Mouse (Mus musculus) lung, postnatal 14 days (tissue): ENCODE measurements around the gene Snx25.
"Not testable (repeated sequence)": the region's sequence is repeated elsewhere in the genome, so short reads cannot be mapped to it uniquely, and the experiment has no call there.

ENCODE experiments used
- DNase-seq: peaks from one replicate; pipeline ENCODE4 v3.0.0; 2021

Gene Snx25

GRCm38 (mm10) chr8:46135546-46135945 is 16.4 kb downstream of the Snx25 start:
- not testable (repeated sequence) for DNase-seq

DNA sequence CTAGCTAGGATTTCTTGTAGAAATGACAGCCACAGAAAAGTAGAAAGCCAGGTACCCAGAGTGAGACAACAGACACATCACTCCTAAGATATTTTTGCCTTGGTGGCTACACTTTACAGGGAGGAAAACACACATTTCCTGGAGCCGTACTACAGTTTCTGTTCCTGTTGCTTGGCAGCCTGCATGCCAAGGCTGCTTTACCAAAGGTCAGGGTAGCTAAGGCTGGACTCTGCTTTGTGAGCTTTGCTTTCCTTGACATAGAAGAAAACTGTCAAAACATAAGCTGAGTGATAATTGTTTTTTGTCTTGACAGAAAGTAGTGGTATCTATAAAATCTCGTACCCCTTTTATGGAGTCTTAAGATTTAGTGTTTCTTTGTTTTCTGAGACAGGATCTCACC is 21.5 kb downstream of the Snx25 start:
- no peak for DNase-seq

DNA sequence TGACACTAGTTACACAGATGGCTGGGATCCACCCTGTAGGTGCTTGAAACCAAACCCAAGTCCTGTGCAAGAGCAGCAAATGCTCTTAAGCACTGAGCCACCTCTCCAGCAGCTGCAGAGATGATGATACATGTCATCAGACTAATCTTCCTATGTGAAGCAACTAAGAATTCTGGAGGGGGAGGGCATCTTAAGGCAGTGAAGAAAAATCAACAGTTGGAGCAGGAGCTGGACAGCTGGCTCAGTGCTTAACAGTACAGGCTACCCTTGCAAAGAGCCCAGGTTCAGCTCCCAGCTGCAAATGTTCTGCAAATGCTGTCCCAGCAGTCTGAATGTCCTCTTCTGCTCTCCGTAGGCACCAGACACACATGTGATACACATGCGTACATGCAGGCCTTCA is 29.5 kb downstream of the Snx25 start:
- no peak for DNase-seq

GRCm38 (mm10) chr8:46119176-46119575 is 32.8 kb downstream of the Snx25 start:
- DNase-seq = no peak

DNA sequence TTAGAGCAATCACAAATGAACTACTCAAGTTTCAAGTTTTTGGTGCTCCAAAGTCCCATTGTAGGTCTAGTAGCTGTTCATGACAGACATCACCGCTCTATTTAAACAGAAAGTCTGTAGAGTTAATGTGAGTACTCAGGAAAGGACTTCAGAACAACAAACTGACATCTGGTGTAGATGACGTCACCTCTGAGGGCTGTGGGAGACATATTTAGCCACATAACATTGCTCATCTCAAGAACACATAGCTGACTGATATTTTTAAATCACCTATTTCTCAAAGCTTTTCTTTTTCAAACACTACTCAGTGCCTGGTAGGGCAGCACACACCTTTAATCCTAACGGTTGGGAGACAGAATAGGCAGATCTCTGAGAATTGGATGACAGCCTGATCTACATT is 34.8 kb downstream of the Snx25 start:
- no peak for DNase-seq

GRCm38 (mm10) chr8:46113421-46114170 is 38.4 kb downstream of the Snx25 start:
- not testable (repeated sequence) for DNase-seq

GRCm38 (mm10) chr8:46107690-46108089 is 44.3 kb downstream of the Snx25 start:
- DNase-seq = no peak

- no peak for DNase-seq
Measured at GRCm38 (mm10) chr8:46103434-46103833, 48.5 kb downstream of the Snx25 start.

- peak; percentile 45 for DNase-seq
Measured at GRCm38 (mm10) chr8:46092667-46093360, 59.1 kb downstream of the Snx25 start.

- no peak for DNase-seq
Measured at GRCm38 (mm10) chr8:46083141-46083540, 68.8 kb downstream of the Snx25 start.

DNA sequence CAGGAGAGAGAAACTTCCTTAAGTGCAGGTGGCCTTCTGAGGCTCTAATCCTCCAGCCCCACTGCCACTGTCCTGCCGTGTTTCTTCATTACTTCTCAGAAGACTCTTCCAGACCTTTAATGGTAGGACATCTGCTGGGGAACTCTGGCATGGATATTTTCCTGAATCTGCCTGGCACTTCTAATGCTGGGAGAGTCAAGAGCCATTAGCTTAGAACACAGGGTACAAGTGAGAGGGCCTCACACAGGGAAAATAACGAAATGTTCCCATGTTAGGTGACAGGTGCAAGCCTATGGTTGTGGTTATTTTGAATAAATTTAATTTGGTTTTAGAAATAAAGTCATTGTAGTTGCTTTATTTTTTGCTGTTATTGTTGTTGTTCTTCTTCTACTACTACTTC is 70.9 kb downstream of the Snx25 start:
- peak; percentile 24 for DNase-seq

- DNase-seq = no peak
Measured at GRCm38 (mm10) chr8:46078866-46079265, 73.1 kb downstream of the Snx25 start.

- DNase-seq = peak; percentile 75
Measured at GRCm38 (mm10) chr8:46075223-46075622, 76.7 kb downstream of the Snx25 start.

DNA sequence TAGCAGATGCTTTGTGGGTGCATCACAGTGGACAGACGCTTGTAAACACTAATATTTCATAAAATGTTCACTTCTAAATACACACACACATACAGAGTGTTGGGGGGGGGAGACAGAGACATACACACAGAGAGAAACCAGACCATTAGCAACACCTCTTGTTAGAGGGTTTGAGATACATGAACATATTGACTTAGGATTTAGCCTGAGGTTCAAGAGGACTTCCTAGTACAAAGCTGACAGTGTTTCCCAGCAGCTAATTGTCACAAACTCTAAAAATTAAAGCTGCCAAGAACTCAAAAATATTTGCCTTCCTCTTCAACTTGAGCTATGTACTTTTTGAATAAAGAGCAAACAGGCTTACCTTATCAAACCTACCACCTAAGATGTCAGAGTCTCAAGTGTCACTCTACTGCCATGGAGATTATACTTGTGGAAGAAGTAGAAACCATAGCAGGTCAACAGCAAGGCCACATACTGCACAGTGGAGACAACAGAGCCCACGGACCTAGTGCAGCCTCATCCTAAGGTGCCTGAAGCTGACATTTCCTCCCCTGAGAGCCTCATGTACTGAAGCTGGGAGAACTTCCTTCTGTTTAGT is 78.3 kb downstream of the Snx25 start:
- DNase-seq = no peak

DNA sequence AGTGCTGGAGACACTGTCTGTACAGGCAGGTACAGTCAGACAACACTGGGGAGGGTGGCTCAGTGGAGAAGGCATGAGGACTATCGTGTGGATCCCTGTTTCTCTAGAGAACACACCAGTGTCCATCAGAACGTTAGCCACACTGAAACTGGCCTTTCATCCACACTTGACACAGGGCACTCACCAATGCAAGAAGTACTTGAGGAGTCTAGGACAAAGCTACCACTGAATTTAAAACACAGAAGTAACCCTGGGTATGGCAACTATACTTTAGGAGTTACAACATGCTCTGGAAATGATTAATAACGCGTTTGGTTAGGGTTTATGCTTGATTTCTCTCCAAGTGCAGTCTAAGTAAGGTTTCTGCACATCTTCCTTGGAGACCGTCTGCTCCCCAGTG is 79.2 kb downstream of the Snx25 start:
- DNase-seq = no peak

DNA sequence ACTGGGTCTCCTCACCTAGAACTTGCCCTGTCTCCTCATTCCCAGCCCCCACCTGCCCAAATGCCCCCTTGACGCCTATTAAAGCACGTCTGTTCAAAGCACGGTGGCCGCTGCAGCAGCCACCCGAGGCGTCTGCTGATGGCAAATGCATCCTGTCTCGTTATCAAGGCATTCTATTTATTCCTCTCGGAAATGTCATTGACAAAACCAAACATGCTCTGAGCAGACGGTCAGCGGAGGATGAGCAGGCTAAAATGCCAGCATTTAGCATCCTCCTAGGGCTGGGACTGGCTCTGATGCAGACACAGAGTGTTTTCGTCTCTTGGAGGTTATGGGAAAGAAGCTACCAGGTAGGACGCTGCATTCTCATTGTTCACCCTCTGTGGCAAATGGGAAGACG is 111.7 kb downstream of the Snx25 start:
- no peak for DNase-seq

- peak; percentile 35 for DNase-seq
Measured at GRCm38 (mm10) chr8:46039666-46040065, 112.3 kb downstream of the Snx25 start.

DNA sequence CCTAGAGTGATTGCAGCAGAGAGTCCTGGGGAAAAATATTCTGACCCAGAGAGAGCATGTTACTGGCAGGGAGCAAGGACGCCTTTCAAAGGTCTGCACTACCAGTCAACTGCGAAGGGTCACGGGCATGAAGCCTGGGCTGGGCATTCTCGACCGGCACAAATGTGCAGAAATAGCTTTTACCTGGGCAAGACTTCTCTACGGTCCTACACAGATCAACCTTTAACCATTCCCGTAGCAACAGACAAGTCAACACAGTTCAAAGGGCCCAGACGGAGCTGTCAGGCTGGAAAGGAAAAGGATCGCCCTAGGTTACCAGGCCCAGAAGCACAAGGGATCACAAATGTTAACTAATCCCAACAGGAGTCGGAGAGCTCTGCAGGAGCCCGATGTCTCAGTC is 115.7 kb downstream of the Snx25 start:
- DNase-seq = no peak

GRCm38 (mm10) chr8:46024392-46024791 is 127.6 kb downstream of the Snx25 start:
- peak; percentile 60 for DNase-seq

DNA sequence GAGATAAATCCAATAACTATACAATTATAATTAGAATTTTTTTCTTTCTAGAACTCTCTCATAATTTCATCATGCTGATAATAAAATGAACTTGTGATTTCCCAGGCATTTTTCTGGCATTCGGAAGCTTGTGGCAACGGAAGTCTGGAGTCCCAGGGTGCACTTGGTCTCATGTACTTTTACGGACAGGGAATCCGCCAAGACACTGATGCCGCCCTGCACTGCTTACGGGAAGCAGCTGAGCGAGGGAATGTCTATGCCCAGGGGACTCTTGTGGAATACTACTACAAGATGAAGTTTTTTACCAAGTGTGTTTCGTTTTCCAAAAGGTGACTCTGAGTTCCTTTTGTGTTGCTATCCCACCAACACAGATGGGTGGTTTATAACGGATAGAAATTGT is 129.2 kb downstream of the Snx25 start:
- no peak for DNase-seq

DNA sequence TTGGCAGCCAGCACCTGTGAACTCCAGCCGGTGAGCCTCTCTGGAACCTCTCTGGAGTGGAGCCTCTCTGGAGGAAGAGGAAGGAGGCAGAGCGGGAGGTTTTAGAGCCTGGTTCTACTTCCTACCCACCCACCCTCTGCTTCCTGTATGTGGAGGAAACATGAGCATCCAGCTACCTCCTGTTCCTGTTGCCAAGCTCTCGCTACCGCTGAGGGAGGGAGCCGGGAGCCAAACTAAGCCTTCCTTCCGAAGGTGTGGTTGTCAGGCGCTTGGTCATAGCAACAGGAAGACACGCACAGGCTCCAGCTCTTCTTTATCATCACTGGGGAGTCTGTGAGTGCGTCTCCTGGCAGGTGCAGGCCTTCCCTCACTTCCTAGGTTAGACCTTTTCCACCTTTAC is 129.8 kb downstream of the Snx25 start:
- DNase-seq = no peak

DNA sequence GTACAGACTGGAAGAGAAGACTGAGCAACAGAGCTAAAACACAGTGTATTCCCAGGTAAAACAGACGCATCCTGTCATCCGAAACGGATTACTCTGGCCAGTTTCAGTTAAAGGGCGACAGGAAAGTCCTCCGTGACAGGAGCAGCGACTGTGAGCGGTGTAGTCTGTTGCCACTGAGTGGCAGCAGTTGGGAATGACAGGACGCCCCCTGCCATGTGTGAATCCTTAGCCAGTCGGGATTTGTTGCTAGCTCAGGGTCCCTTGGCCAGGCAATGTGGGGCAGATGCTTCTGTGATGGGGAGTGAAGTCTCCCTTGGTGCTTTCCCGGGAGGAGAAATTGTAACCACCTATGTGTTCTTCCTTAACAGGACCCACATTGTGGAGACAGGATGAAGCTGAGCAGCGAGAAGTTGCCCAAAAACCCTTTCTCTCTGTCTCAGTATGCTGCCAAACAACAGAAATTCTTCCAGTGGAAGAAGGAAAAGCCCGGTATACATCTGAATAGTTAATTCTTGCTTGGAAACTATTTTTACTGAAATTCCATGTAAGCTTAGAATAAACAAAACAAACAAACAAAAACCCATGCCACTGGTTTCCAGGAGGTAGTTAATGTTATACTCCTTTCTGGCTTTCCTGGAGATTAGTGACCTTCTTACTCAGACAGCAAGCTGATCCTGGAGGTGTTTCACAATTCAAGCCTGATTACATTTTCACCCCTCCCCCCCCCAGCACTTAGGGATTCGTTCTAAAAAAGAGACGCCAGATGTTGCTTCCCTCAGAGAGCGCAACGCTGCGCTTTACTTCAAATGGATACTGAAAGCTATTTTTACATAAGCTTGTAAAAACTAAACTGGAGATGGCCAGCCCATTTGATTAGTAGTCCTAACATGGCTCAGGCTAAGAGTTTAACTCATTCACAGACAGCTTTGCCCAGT is 140.9 kb downstream of the Snx25 start:
- DNase-seq = peak; percentile 35

DNA sequence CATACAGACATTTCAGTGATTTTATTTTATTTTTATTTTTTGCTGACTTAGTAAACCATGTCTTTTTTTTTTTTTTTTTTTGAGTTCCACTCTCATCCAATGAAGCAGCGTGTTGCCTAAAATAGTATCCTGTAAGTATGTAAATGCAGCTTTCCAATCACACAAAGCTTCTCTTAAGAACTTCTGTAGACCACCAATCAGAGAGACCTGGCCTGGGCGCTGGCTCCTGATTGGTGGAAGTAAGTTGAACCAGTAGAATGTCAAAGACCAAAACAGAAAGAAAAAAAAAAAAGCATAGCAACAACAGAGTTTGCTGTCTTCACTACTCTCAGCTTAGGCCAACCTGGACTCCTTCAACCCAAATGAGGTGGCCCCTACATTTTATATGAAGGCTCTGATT is 141.7 kb downstream of the Snx25 start:
- no peak for DNase-seq
